Mouse (Mus musculus): ENCODE data around the gene Axin1. TPM values are rescaled to one million over a fixed set of nuclear protein-coding genes. Genes with fewer than 3 reads are reported as not detected.
"Not testable (repeated sequence)": the region's sequence is repeated elsewhere in the genome, so short reads cannot be mapped to it uniquely, and the experiment has no call there.

Axin1 gene
- 21.3 and 22.8 TPM in 2 replicates for polyA plus RNA-seq (2012; rRNA removed)

- Histone ChIP-seq H3K27ac (ENCODE audit: insufficient read depth, low read length) (peak within 1 kb of the TSS; percentile 50), H3K4me1 (ENCODE audit: control insufficient read depth, insufficient read depth, low read length) (peaks cover 5% of the 10 kb centered on the region), H3K4me3 (replicated peaks; ENCODE audit: insufficient read depth, low read depth, low read length) (peak within 1 kb of the TSS; percentile 59), H3K27me3 (ENCODE audit: control insufficient read depth, insufficient read depth, low read length) (no peaks in the 10 kb centered on the region)
- TF ChIP-seq POLR2A (IDR thresholded peaks at IDR 0.05; ENCODE audit: borderline replicate concordance, insufficient read depth, low read length): peak; percentile 42; the same call in 1 of the 2 replicates
- peak; percentile 46; the same call in 1 of the 2 replicates for TF ChIP-seq CTCF (IDR thresholded peaks at IDR 0.05; ENCODE audit: borderline replicate concordance, insufficient read depth, low read depth, low read length)
- peak; percentile 94 to 96 for DNase-seq
- under 1% methylated on average over 42 of the region's 42 CpGs for WGBS
Observed at GRCm38 (mm10) chr17:26138239-26138836, at the start of gene Axin1. Gene Axin1 (plus strand): TSS chr17:26138688.

GRCm38 (mm10) chr17:26089905-26090632 is 48.4 kb upstream of the Axin1 start, which contains the start of gene Decr2:
Gene Decr2 (minus strand): TSS chr17:26090337.
- peak; percentile 87 for TF ChIP-seq CTCF (IDR thresholded peaks at IDR 0.05; ENCODE audit: borderline replicate concordance, insufficient read depth, low read depth, low read length)
- peak; percentile 70; the same call in 1 of the 2 replicates for TF ChIP-seq POLR2A (IDR thresholded peaks at IDR 0.05; ENCODE audit: borderline replicate concordance, insufficient read depth, low read length)
- no peaks in the 10 kb centered on the region for H3K27me3 ChIP-seq (ENCODE audit: control insufficient read depth, insufficient read depth, low read length)
- 2% methylated on average over 32 of the region's 32 CpGs for WGBS
- H3K27ac ChIP-seq (ENCODE audit: insufficient read depth, low read length): peak within 1 kb of the TSS; percentile 83
- DNase-seq: peak; percentile 89 to 90
- peak within 1 kb of the TSS; percentile 89 for H3K4me3 ChIP-seq (replicated peaks; ENCODE audit: insufficient read depth, low read depth, low read length)
- H3K4me1 ChIP-seq (ENCODE audit: control insufficient read depth, insufficient read depth, low read length): no peaks in the 10 kb centered on the region

- WGBS: 53% methylated on average over 9 of the region's 9 CpGs
- Histone ChIP-seq H3K4me3 (replicated peaks; ENCODE audit: insufficient read depth, low read depth, low read length) (peak overlapping the region; percentile 68), H3K27ac (ENCODE audit: insufficient read depth, low read length) (no peak overlapping the region), H3K27me3 (ENCODE audit: control insufficient read depth, insufficient read depth, low read length) (no peaks in the 10 kb centered on the region), H3K4me1 (ENCODE audit: control insufficient read depth, insufficient read depth, low read length) (no peaks in the 10 kb centered on the region)
- TF ChIP-seq CTCF (IDR thresholded peaks at IDR 0.05; ENCODE audit: borderline replicate concordance, insufficient read depth, low read depth, low read length) (no peak), POLR2A (IDR thresholded peaks at IDR 0.05; ENCODE audit: borderline replicate concordance, insufficient read depth, low read length) (no peak)
- no peak for DNase-seq
Observed at GRCm38 (mm10) chr17:26094531-26095110, 43.9 kb upstream of the Axin1 start.

- Histone ChIP-seq H3K4me1 (ENCODE audit: control insufficient read depth, insufficient read depth, low read length) (no peaks in the 10 kb centered on the region), H3K27me3 (ENCODE audit: control insufficient read depth, insufficient read depth, low read length) (no peaks in the 10 kb centered on the region), H3K27ac (ENCODE audit: insufficient read depth, low read length) (no peak within 1 kb of the TSS), H3K4me3 (replicated peaks; ENCODE audit: insufficient read depth, low read depth, low read length) (peak within 1 kb of the TSS; percentile 68)
- TF ChIP-seq CTCF (IDR thresholded peaks at IDR 0.05; ENCODE audit: borderline replicate concordance, insufficient read depth, low read depth, low read length): no peak
- peak; percentile 69; the same call in 1 of the 2 replicates for TF ChIP-seq POLR2A (IDR thresholded peaks at IDR 0.05; ENCODE audit: borderline replicate concordance, insufficient read depth, low read length)
- 1% methylated on average over 47 of the region's 47 CpGs for WGBS
- DNase-seq: peak; percentile 74 to 79
Observed at GRCm38 (mm10) chr17:26095121-26095740, 43.3 kb upstream of the Axin1 start, which contains the start of gene Nme4. Gene Nme4 (minus strand): TSS chr17:26095602.

- Histone ChIP-seq H3K4me1 (ENCODE audit: control insufficient read depth, insufficient read depth, low read length) (no peaks in the 10 kb centered on the region), H3K27ac (ENCODE audit: insufficient read depth, low read length) (no peak overlapping the region), H3K27me3 (ENCODE audit: control insufficient read depth, insufficient read depth, low read length) (no peaks in the 10 kb centered on the region), H3K4me3 (replicated peaks; ENCODE audit: insufficient read depth, low read depth, low read length) (no peak overlapping the region)
- TF ChIP-seq CTCF (IDR thresholded peaks at IDR 0.05; ENCODE audit: borderline replicate concordance, insufficient read depth, low read depth, low read length): no peak
- no peak for TF ChIP-seq POLR2A (IDR thresholded peaks at IDR 0.05; ENCODE audit: borderline replicate concordance, insufficient read depth, low read length)
- 93% methylated on average over 7 of the region's 7 CpGs for WGBS
- DNase-seq: no peak
Observed at GRCm38 (mm10) chr17:26098461-26098860, 40.0 kb upstream of the Axin1 start.

GRCm38 (mm10) chr17:26099316-26099715 is 39.2 kb upstream of the Axin1 start:
- not testable (repeated sequence) for H3K27me3 ChIP-seq (ENCODE audit: control insufficient read depth, insufficient read depth, low read length); H3K27ac ChIP-seq (ENCODE audit: insufficient read depth, low read length); H3K4me1 ChIP-seq (ENCODE audit: control insufficient read depth, insufficient read depth, low read length); H3K4me3 ChIP-seq (replicated peaks; ENCODE audit: insufficient read depth, low read depth, low read length)
- WGBS: 61% methylated on average over 3 of the region's 3 CpGs
- peak in 1 of 2 experiments; percentile 58 for DNase-seq

- DNase-seq: no peak
- Histone ChIP-seq H3K4me3 (replicated peaks; ENCODE audit: insufficient read depth, low read depth, low read length) (no peak overlapping the region), H3K27me3 (ENCODE audit: control insufficient read depth, insufficient read depth, low read length) (no peaks in the 10 kb centered on the region), H3K4me1 (ENCODE audit: control insufficient read depth, insufficient read depth, low read length) (no peaks in the 10 kb centered on the region), H3K27ac (ENCODE audit: insufficient read depth, low read length) (no peak overlapping the region)
- 51% methylated on average over 2 of the region's 2 CpGs for WGBS
- TF ChIP-seq CTCF (IDR thresholded peaks at IDR 0.05; ENCODE audit: borderline replicate concordance, insufficient read depth, low read depth, low read length): no peak
- TF ChIP-seq POLR2A (IDR thresholded peaks at IDR 0.05; ENCODE audit: borderline replicate concordance, insufficient read depth, low read length): no peak
Observed at GRCm38 (mm10) chr17:26100166-26100565, 38.3 kb upstream of the Axin1 start.

Data from cerebellum, adult 2 months (tissue).